Mouse (Mus musculus) left cerebral cortex, postnatal 4 days (tissue): ENCODE measurements at regions not wholly inside any gene's neighbourhood (a gene's known extent, or its start where the extent isn't known, plus 50 kb on each side); places are given as distances from the start of the nearest gene placed in this dataset.

Experiments
- DNase-seq: peaks from one replicate; pipeline ENCODE4 v3.0.0-alpha.2; 2022
- intact Hi-C: fragments of 180-260 bp; cut with DNase I; formaldehyde crosslinking; loops from one replicate; pipeline ENCODE4 v1.15.1; 2025

DNA sequence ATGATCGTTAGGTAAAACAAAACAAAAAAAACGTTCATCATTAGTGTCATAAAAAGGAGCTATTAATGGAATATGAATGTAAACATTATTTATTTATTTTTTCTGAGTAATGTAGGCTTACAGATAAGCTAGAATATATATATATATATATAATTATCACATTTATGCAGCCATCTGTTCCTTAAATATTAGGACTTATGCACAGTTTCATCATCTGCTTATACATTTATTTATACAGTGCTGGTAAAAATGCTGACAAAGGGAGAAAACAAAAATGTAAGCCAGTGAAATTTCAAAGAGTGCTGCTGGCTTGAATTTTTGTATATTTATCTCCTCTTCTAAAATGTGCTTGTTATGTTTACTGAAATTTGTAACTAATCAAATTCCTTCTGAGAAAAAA is 4841.7 kb upstream of the Gm7489 start:
- intact Hi-C loops: no loop called here
- DNase-seq: no peak

DNA sequence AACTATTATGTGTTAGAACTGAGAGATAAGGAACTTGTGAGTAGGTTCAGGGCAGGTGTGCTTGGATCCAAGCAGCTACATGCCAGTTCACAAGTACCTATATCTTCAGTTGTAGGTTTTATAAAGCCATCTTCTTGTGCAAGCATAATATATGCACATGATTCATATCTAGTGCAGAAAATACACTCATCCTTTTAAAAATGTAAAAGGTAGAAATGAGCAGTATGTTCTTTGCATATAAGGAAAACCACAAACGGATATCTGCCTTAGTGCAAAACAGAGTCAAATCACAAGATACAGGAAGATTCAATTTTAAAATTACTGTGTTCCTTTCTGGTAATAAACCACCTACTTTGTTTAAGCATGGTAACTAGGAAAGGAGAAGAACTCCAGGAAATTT is 4819.6 kb upstream of the Gm7489 start:
- intact Hi-C loops: no loop called here
- no peak for DNase-seq

DNA sequence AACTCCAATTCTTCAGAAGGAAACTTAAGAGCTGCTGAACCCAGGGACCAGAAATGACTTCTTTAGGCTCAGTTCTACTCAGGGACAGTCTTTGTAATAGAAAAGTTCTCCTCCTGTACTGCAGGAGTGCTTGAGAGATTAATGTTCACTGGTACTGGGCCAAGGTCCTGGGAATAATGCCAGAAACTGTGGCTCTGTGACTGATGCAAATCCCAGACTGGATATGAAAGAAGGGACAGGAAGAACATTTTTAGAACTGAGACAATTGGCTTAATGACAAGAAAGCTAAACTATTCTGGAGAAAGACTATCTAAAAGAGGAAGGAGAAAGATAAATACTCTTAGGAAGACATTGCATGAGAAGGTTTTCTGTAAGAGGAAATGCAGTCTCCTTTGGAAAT is 4818.8 kb upstream of the Gm7489 start:
- intact Hi-C loops: no loop called here
- DNase-seq: peak; percentile 82

DNA sequence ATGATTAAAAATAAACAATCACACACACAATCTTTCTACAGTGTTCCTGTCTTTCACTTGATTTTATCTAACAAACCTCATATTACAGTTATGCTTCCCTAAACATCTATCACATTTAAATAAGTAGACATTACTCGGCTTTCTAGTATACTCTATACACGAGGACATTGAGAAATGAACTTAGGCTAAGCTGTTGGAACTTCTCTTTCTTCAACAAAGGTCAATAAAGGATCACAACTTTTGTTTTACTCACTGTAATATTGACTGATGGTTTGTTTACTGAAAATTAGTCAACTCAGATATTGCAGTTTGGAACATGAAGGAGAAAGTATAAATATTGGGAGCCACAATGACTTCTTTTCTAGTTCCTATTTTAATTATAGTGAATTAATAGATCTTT is 4818.3 kb upstream of the Gm7489 start:
- no peak for DNase-seq
- intact Hi-C loops: no loop called here
